Mouse (Mus musculus) lung, postnatal 0 days (tissue): ENCODE measurements at regions not wholly inside any gene's neighbourhood (a gene's known extent, or its start where the extent isn't known, plus 50 kb on each side); places are given as distances from the start of the nearest gene placed in this dataset.

Experiments
- CTCF ChIP-seq: IDR thresholded peaks from 2 replicates; pipeline ENCODE4 v1.5.1; 2016; ENCODE audit warnings: antibody characterized with exemption, mild to moderate bottlenecking
- EP300 ChIP-seq: IDR thresholded peaks from 2 replicates; pipeline ENCODE4 v1.6.1; 2016; ENCODE audit warnings: antibody characterized with exemption, mild to moderate bottlenecking, control low read depth

DNA sequence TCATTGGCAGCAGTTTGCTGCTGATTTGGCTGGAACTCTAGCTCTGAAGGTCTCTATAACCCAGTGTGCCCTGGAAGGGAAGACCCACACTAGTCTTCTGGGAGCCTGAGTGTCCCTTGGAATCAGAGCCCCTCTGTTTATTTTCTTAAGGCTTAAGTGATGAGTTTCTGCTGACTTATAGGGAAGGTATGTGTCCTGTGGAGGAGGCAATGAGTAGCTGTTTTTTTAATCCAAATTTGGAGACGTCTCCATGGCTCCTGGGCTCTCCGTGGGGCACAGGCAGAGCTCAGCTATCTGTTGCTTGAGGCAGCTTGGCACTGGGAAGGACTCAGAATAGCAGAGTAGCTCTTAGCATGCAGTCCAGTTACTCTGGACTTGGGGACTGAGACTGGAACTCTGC lies 146.4 kb downstream of the Ttc32 start:
- TF ChIP-seq CTCF, result no peak
- TF ChIP-seq EP300, result no peak
